Mouse (Mus musculus) urinary bladder, postnatal 0 days (tissue): ENCODE results near the gene Slc28a1. TPM values are rescaled to one million over a fixed set of nuclear protein-coding genes. Genes with fewer than 3 reads are reported as not detected.

Source experiments
- polyA plus RNA-seq: library from polyadenylated mRNA; unstranded; fragments of >200 nt; fragmentation: Nextera tagmentation; extraction: Ambion mirVana; gene quantifications from 2 replicates; pipeline ENCODE4 v1.2.1, GENCODE M21; 2015

Gene Slc28a1
- not detected in 2 replicates for polyA plus RNA-seq

GRCm38 (mm10) chr7:81114555-81114954 is at the start of gene Slc28a1:
TSS of gene Slc28a1 (plus strand) at chr7:81114799.

GRCm38 (mm10) chr7:81213347-81214152 is 99.0 kb downstream of the Slc28a1 start, which contains the start of gene Pde8a:
TSS of gene Pde8a (plus strand) at chr7:81213596.

Other genes with a start within 250 kb of the Slc28a1 start
- gene Wdr73, start 213.5 kb upstream of the Slc28a1 start, polyA plus RNA-seq, result 14.1 and 15.0 TPM in 2 replicates
- gene Nmb, start 209.7 kb upstream of the Slc28a1 start, polyA plus RNA-seq, result 1.6 and 2.7 TPM in 2 replicates
- 161 and 169 TPM in 2 replicates for gene Sec11a, start 167.0 kb upstream of the Slc28a1 start, polyA plus RNA-seq
- 4.1 and 8.3 TPM in 2 replicates for gene Zfp592, start 121.1 kb upstream of the Slc28a1 start, polyA plus RNA-seq
- gene Alpk3, start 57.2 kb upstream of the Slc28a1 start, polyA plus RNA-seq, result 0.02 and 0.13 TPM in 2 replicates
- gene Pde8a, start 98.8 kb downstream of the Slc28a1 start, polyA plus RNA-seq, result 3.7 and 3.8 TPM in 2 replicates
- 1,025 and 1,062 TPM in 2 replicates for gene Rps17, start 230.5 kb downstream of the Slc28a1 start, polyA plus RNA-seq